Mouse (Mus musculus): ENCODE measurements around the gene Slamf9.
A peak's percentile ranks its signal among the peaks of the same experiment; 100 is the strongest.

Slamf9 gene

GRCm38 (mm10) chr1:172493516-172493915 is 18.4 kb downstream of the Slamf9 start:
- DNase-seq, result no peak

- no peak for DNase-seq
Measured at GRCm38 (mm10) chr1:172496030-172496429, 20.9 kb downstream of the Slamf9 start.

- DNase-seq, result no peak
Measured at GRCm38 (mm10) chr1:172497428-172497827, 22.3 kb downstream of the Slamf9 start.

- DNase-seq, result peak; percentile 74
Measured at GRCm38 (mm10) chr1:172499765-172500441, 24.7 kb downstream of the Slamf9 start, which contains the start of gene Tagln2. TSS of gene Tagln2 (plus strand) at chr1:172500047.

GRCm38 (mm10) chr1:172500451-172501370 is 25.6 kb downstream of the Slamf9 start:
- DNase-seq, result peak; percentile 48

GRCm38 (mm10) chr1:172501371-172502144 is 26.4 kb downstream of the Slamf9 start:
- peak; percentile 76 for DNase-seq

GRCm38 (mm10) chr1:172502145-172503110 is 27.3 kb downstream of the Slamf9 start:
- peak; percentile 46 for DNase-seq

GRCm38 (mm10) chr1:172503111-172503997 is 28.2 kb downstream of the Slamf9 start:
- DNase-seq, result no peak

- no peak for DNase-seq
Measured at GRCm38 (mm10) chr1:172504756-172505155, 29.6 kb downstream of the Slamf9 start.

- DNase-seq, result no peak
Measured at GRCm38 (mm10) chr1:172507001-172507400, 31.8 kb downstream of the Slamf9 start.

- DNase-seq, result no peak
Measured at GRCm38 (mm10) chr1:172507701-172508100, 32.5 kb downstream of the Slamf9 start.

GRCm38 (mm10) chr1:172508172-172508571 is 33.0 kb downstream of the Slamf9 start:
- no peak for DNase-seq

- DNase-seq, result no peak
Measured at GRCm38 (mm10) chr1:172509235-172509634, 34.1 kb downstream of the Slamf9 start.

GRCm38 (mm10) chr1:172509983-172510382 is 34.8 kb downstream of the Slamf9 start:
- no peak for DNase-seq

- DNase-seq, result no peak
Measured at GRCm38 (mm10) chr1:172510421-172510972, 35.3 kb downstream of the Slamf9 start.

GRCm38 (mm10) chr1:172512962-172513361 is 37.8 kb downstream of the Slamf9 start:
- DNase-seq, result peak; percentile 81

GRCm38 (mm10) chr1:172513525-172514212 is 38.5 kb downstream of the Slamf9 start:
- DNase-seq, result peak; percentile 72

GRCm38 (mm10) chr1:172514213-172514529 is 39.0 kb downstream of the Slamf9 start:
- DNase-seq, result peak; percentile 48

- no peak for DNase-seq
Measured at GRCm38 (mm10) chr1:172514551-172515268, 39.6 kb downstream of the Slamf9 start.

Measured in thymus, postnatal 4 days (tissue).